Comparison of ENCODE assay signal across 21 mouse cellular contexts in genomic region chr7:47001900-47002275, GRCm38 (mm10). TPM values are rescaled to one million over a fixed set of nuclear protein-coding genes. Genes with fewer than 3 reads are reported as not detected.
DNase-seq lines count a peak whose midpoint lies in the region; ATAC-seq and TF ChIP-seq lines count a peak whose summit lies in the region.
"Had no signal": no experiment of that assay in that cellular context is flagged by ENCODE, and none has a peak within 500 bp of the region (broad histone marks: within the 10 kb centered on the region; RNA-seq: fewer than 3 reads in every experiment).

No protein-coding gene starts in this region.

- 0 out of 2 replicates have a peak overlapping the region, but pooled peaks have one; percentile 9 for H3K4me2 ChIP-seq in forebrain, embryonic 14.5 days (ENCODE audit: low read length)
- no peak overlapping the region for H3K4me2 ChIP-seq in forebrain, embryonic 12.5 days
- H3K4me2 ChIP-seq in embryonic facial prominence, embryonic 15.5 days (replicated peaks): no peak overlapping the region
- no peak overlapping the region for H3K4me2 ChIP-seq in stomach, embryonic 16.5 days (ENCODE audit: low read depth, low read length)
- H3K4me2 ChIP-seq: liver, embryonic 12.5 days; lung, embryonic 15.5 days; midbrain, embryonic 12.5 days had no signal

- H3K9me3 ChIP-seq in forebrain, embryonic 14.5 days (replicated peaks; ENCODE audit: control insufficient read depth, low read length): no peaks in the 10 kb centered on the region
- H3K9me3 ChIP-seq in forebrain, embryonic 12.5 days: no peaks in the 10 kb centered on the region
- no peaks in the 10 kb centered on the region for H3K9me3 ChIP-seq in embryonic facial prominence, embryonic 15.5 days (replicated peaks)
- no peaks in the 10 kb centered on the region for H3K9me3 ChIP-seq in stomach, embryonic 16.5 days (replicated peaks; ENCODE audit: control insufficient read depth, low read length)
- H3K9me3 ChIP-seq: liver, embryonic 12.5 days; lung, embryonic 15.5 days; midbrain, embryonic 12.5 days had no signal

- DNase-seq in forebrain, embryonic 14.5 days (ENCODE audit: low spot score): no peak
- DNase-seq in kidney, adult 2 months: no peak
- no peak for DNase-seq in kidney, adult 8-10 months
- DNase-seq in urinary bladder, postnatal 36 days (ENCODE audit: low spot score in 2 of 2): no peak
- DNase-seq: adrenal gland, postnatal 10 days; cerebellum, adult 11-12 months; cerebellum, postnatal 25 days; gastrocnemius, adult 2 months; heart, postnatal 14 days; layer of hippocampus, postnatal 36 days; right cerebral cortex, adult 18-20 months; spleen, adult 18-20 months; thymus, postnatal 25 days had no signal

- H3K4me3 ChIP-seq in forebrain, embryonic 14.5 days (ENCODE audit: low read depth, low read length): no peak overlapping the region
- H3K4me3 ChIP-seq in forebrain, embryonic 12.5 days (replicated peaks): no peak overlapping the region
- no peak overlapping the region for H3K4me3 ChIP-seq in kidney, adult 2 months (ENCODE audit: insufficient read depth, low read depth, low read length)
- no peak overlapping the region for H3K4me3 ChIP-seq in embryonic facial prominence, embryonic 15.5 days (replicated peaks)
- no peak overlapping the region for H3K4me3 ChIP-seq in stomach, embryonic 16.5 days (replicated peaks; ENCODE audit: low read length)
- H3K4me3 ChIP-seq: gastrocnemius, adult 2 months; liver, embryonic 12.5 days; lung, embryonic 15.5 days; midbrain, embryonic 12.5 days had no signal

- ATAC-seq in forebrain, embryonic 14.5 days: no peak
- ATAC-seq in forebrain, embryonic 12.5 days (ENCODE audit: low FRiP score): no peak
- no peak for ATAC-seq in embryonic facial prominence, embryonic 15.5 days (ENCODE audit: insufficient number of reproducible peaks, low FRiP score, low TSS enrichment, low read depth)
- ATAC-seq in stomach, embryonic 16.5 days (ENCODE audit: insufficient read depth, low FRiP score): no peak
- ATAC-seq: liver, embryonic 12.5 days had no signal

- H3K9ac ChIP-seq in forebrain, embryonic 14.5 days (ENCODE audit: low read length): 0 out of 2 replicates have a peak overlapping the region, but pooled peaks have one; percentile 21
- H3K9ac ChIP-seq in forebrain, embryonic 12.5 days: no peak overlapping the region
- H3K9ac ChIP-seq in embryonic facial prominence, embryonic 15.5 days: no peak overlapping the region
- H3K9ac ChIP-seq in stomach, embryonic 16.5 days (ENCODE audit: low read length): no peak overlapping the region
- H3K9ac ChIP-seq: liver, embryonic 12.5 days; lung, embryonic 15.5 days; midbrain, embryonic 12.5 days had no signal

- no peak for TF ChIP-seq POLR2A in kidney, adult 2 months (IDR thresholded peaks at IDR 0.05; ENCODE audit: low read depth, low read length)

- peaks cover 24% of the 10 kb centered on the region for H3K4me1 ChIP-seq in forebrain, embryonic 14.5 days (ENCODE audit: control insufficient read depth, insufficient read depth, low read length)
- peaks cover 32% of the 10 kb centered on the region for H3K4me1 ChIP-seq in forebrain, embryonic 12.5 days
- H3K4me1 ChIP-seq in kidney, adult 2 months (ENCODE audit: control insufficient read depth, insufficient read depth, low read length): peaks cover 29% of the 10 kb centered on the region
- peaks cover 52% of the 10 kb centered on the region for H3K4me1 ChIP-seq in embryonic facial prominence, embryonic 15.5 days
- H3K4me1 ChIP-seq in stomach, embryonic 16.5 days (ENCODE audit: control insufficient read depth, insufficient read depth, low read length): peaks cover 41% of the 10 kb centered on the region

- peak overlapping the region; percentile 65 for H3K27ac ChIP-seq in forebrain, embryonic 14.5 days (ENCODE audit: low read depth, low read length)
- no peak overlapping the region for H3K27ac ChIP-seq in forebrain, embryonic 12.5 days
- 0 out of 2 replicates have a peak overlapping the region, but pooled peaks have one; percentile 30 for H3K27ac ChIP-seq in kidney, adult 2 months (ENCODE audit: insufficient read depth, low read depth, low read length)
- H3K27ac ChIP-seq in embryonic facial prominence, embryonic 15.5 days (replicated peaks): peak overlapping the region; percentile 45
- peak overlapping the region; percentile 13; the same call in 1 of the 2 replicates for H3K27ac ChIP-seq in stomach, embryonic 16.5 days (ENCODE audit: low read length)
- H3K27ac ChIP-seq: macrophage; midbrain, embryonic 12.5 days had no signal

- TF ChIP-seq CTCF in kidney, adult 2 months (conservative IDR thresholded peaks at IDR 0.05; ENCODE audit: insufficient read depth, insufficient read length, low read depth, low read length): no peak

- H3K27me3 ChIP-seq in forebrain, embryonic 14.5 days (replicated peaks; ENCODE audit: control insufficient read depth, insufficient read depth, low read length): no peaks in the 10 kb centered on the region
- H3K27me3 ChIP-seq in forebrain, embryonic 12.5 days: no peaks in the 10 kb centered on the region
- no peaks in the 10 kb centered on the region for H3K27me3 ChIP-seq in kidney, adult 2 months (replicated peaks; ENCODE audit: control insufficient read depth, insufficient read depth, low read length)
- H3K27me3 ChIP-seq in embryonic facial prominence, embryonic 15.5 days: no peaks in the 10 kb centered on the region
- H3K27me3 ChIP-seq in stomach, embryonic 16.5 days (ENCODE audit: control insufficient read depth, insufficient read depth, low read length): no peaks in the 10 kb centered on the region
- H3K27me3 ChIP-seq: liver, embryonic 12.5 days; lung, embryonic 15.5 days; midbrain, embryonic 12.5 days had no signal

- peaks cover 23% of the 10 kb centered on the region for H3K36me3 ChIP-seq in forebrain, embryonic 14.5 days (ENCODE audit: control insufficient read depth, insufficient read depth, low read length)
- H3K36me3 ChIP-seq in forebrain, embryonic 12.5 days (replicated peaks): peaks cover 26% of the 10 kb centered on the region
- H3K36me3 ChIP-seq in kidney, adult 2 months (ENCODE audit: control insufficient read depth, insufficient read depth, low read length): peaks cover 2% of the 10 kb centered on the region; the same call in 1 of the 2 replicates
- peaks cover 25% of the 10 kb centered on the region for H3K36me3 ChIP-seq in embryonic facial prominence, embryonic 15.5 days
- peaks cover 18% of the 10 kb centered on the region for H3K36me3 ChIP-seq in stomach, embryonic 16.5 days (ENCODE audit: control insufficient read depth, insufficient read depth, low read length)

- WGBS in forebrain, embryonic 14.5 days: 53% methylated on average over 4 of the region's 4 CpGs
- WGBS in forebrain, embryonic 12.5 days: 56% methylated on average over 4 of the region's 4 CpGs
- WGBS in kidney, adult 2 months: 59% methylated on average over 4 of the region's 4 CpGs
- WGBS in embryonic facial prominence, embryonic 15.5 days: 41% methylated on average over 4 of the region's 4 CpGs
- 57% methylated on average over 4 of the region's 4 CpGs for WGBS in stomach, embryonic 16.5 days

RNA-seq across cellular contexts. Expression of gene Spty2d1, which starts 6.3 kb away (rescaled TPM):
- 7.8 and 9.3 TPM in 2 replicates for polyA plus RNA-seq in forebrain, embryonic 14.5 days (2014; fragmentation: Nextera tagmentation; extraction: Ambion mirVana)
- 12.3 and 13.5 TPM in 2 replicates for polyA plus RNA-seq in forebrain, embryonic 12.5 days (2016; fragmentation: Nextera tagmentation; extraction: Ambion mirVana)
- polyA plus RNA-seq in kidney, adult 2 months (2012; rRNA removed): 6.3 and 7.2 TPM in 2 replicates
- polyA plus RNA-seq in embryonic facial prominence, embryonic 15.5 days (2015; fragmentation: Nextera tagmentation; extraction: Ambion mirVana): 20.5 and 21.3 TPM in 2 replicates
- 25.1 and 25.7 TPM in 2 replicates for polyA plus RNA-seq in stomach, embryonic 16.5 days (2015; fragmentation: Nextera tagmentation; extraction: Ambion mirVana)

RNA-seq across cellular contexts. Expression of gene Gm9999, which starts 18.5 kb away (rescaled TPM):
- not detected in 2 replicates for polyA plus RNA-seq in forebrain, embryonic 14.5 days (2014; fragmentation: Nextera tagmentation; extraction: Ambion mirVana)
- not detected in 2 replicates for polyA plus RNA-seq in forebrain, embryonic 12.5 days (2016; fragmentation: Nextera tagmentation; extraction: Ambion mirVana)
- 0.46 TPM in 1 of 2 replicates, not detected in the other for polyA plus RNA-seq in kidney, adult 2 months (2012; rRNA removed)
- not detected in 2 replicates for polyA plus RNA-seq in embryonic facial prominence, embryonic 15.5 days (2015; fragmentation: Nextera tagmentation; extraction: Ambion mirVana)
- not detected in 2 replicates for polyA plus RNA-seq in stomach, embryonic 16.5 days (2015; fragmentation: Nextera tagmentation; extraction: Ambion mirVana)
- polyA plus RNA-seq: kidney, embryonic 14.5 days; liver, embryonic 12.5 days; lung, embryonic 15.5 days; macrophage; midbrain, embryonic 12.5 days had no signal

RNA-seq across cellular contexts. Expression of gene Uevld, which starts 43.6 kb away (rescaled TPM):
- polyA plus RNA-seq in forebrain, embryonic 14.5 days (2014; fragmentation: Nextera tagmentation; extraction: Ambion mirVana): 7.4 and 8.2 TPM in 2 replicates
- 13.2 and 13.8 TPM in 2 replicates for polyA plus RNA-seq in forebrain, embryonic 12.5 days (2016; fragmentation: Nextera tagmentation; extraction: Ambion mirVana)
- polyA plus RNA-seq in kidney, adult 2 months (2012; rRNA removed): 3.8 and 4.0 TPM in 2 replicates
- polyA plus RNA-seq in embryonic facial prominence, embryonic 15.5 days (2015; fragmentation: Nextera tagmentation; extraction: Ambion mirVana): 9.8 and 10.7 TPM in 2 replicates
- polyA plus RNA-seq in stomach, embryonic 16.5 days (2015; fragmentation: Nextera tagmentation; extraction: Ambion mirVana): 11.6 and 12.6 TPM in 2 replicates

RNA-seq across cellular contexts. Expression of gene Tmem86a, which starts 48.5 kb away (rescaled TPM):
- 22.0 and 24.1 TPM in 2 replicates for polyA plus RNA-seq in forebrain, embryonic 14.5 days (2014; fragmentation: Nextera tagmentation; extraction: Ambion mirVana)
- polyA plus RNA-seq in forebrain, embryonic 12.5 days (2016; fragmentation: Nextera tagmentation; extraction: Ambion mirVana): 13.9 and 15.2 TPM in 2 replicates
- 97.0 and 104 TPM in 2 replicates for polyA plus RNA-seq in kidney, adult 2 months (2012; rRNA removed)
- polyA plus RNA-seq in embryonic facial prominence, embryonic 15.5 days (2015; fragmentation: Nextera tagmentation; extraction: Ambion mirVana): 20.3 and 22.3 TPM in 2 replicates
- 27.9 and 29.9 TPM in 2 replicates for polyA plus RNA-seq in stomach, embryonic 16.5 days (2015; fragmentation: Nextera tagmentation; extraction: Ambion mirVana)
